Mouse (Mus musculus): ENCODE results near the gene Ndst2. TPM values are rescaled to one million over a fixed set of nuclear protein-coding genes. Genes with fewer than 3 reads are reported as not detected.

Gene Ndst2
- polyA plus RNA-seq, 1 experiment from 2014 or later = 30.3 TPM

- H3K36me3 ChIP-seq (ENCODE audit: inconsistent target) = peaks cover 49% of the 10 kb centered on the region
- WGBS (ENCODE audit: missing documents) = 97% methylated on average over 20 of the region's 22 CpGs
- H3K4me3 ChIP-seq (ENCODE audit: inconsistent target) = no peak overlapping the region
- no peaks in the 10 kb centered on the region for H3K79me2 ChIP-seq (ENCODE audit: inconsistent target)
- H3K27ac ChIP-seq = no peak overlapping the region
Observed at GRCm38 (mm10) chr14:20757370-20757907, 23.1 kb upstream of the Ndst2 start.

GRCm38 (mm10) chr14:20753792-20754191 is 19.4 kb upstream of the Ndst2 start:
- no peaks in the 10 kb centered on the region for H3K79me2 ChIP-seq (ENCODE audit: inconsistent target)
- peaks cover 16% of the 10 kb centered on the region; the same call in 1 of the 2 replicates for H3K36me3 ChIP-seq (ENCODE audit: inconsistent target)
- H3K4me3 ChIP-seq (ENCODE audit: inconsistent target) = no peak overlapping the region
- H3K27ac ChIP-seq = no peak overlapping the region
- 68% methylated on average over 3 of the region's 3 CpGs for WGBS (ENCODE audit: missing documents)

- 95% methylated on average over 5 of the region's 5 CpGs for WGBS (ENCODE audit: missing documents)
- Histone ChIP-seq H3K4me3 (ENCODE audit: inconsistent target) (no peak overlapping the region), H3K36me3 (ENCODE audit: inconsistent target) (peaks cover 6% of the 10 kb centered on the region; the same call in 1 of the 2 replicates), H3K79me2 (ENCODE audit: inconsistent target) (no peaks in the 10 kb centered on the region), H3K27ac (no peak overlapping the region)
Observed at GRCm38 (mm10) chr14:20750503-20750902, 16.1 kb upstream of the Ndst2 start.

- 98% methylated on average over 4 of the region's 4 CpGs for WGBS (ENCODE audit: missing documents)
- Histone ChIP-seq H3K27ac (no peak overlapping the region), H3K4me3 (ENCODE audit: inconsistent target) (no peak overlapping the region), H3K79me2 (ENCODE audit: inconsistent target) (no peaks in the 10 kb centered on the region), H3K36me3 (ENCODE audit: inconsistent target) (peaks cover 10% of the 10 kb centered on the region; the same call in 1 of the 2 replicates)
Observed at GRCm38 (mm10) chr14:20749494-20750051, 15.2 kb upstream of the Ndst2 start.

- no peaks in the 10 kb centered on the region for H3K79me2 ChIP-seq (ENCODE audit: inconsistent target)
- H3K4me3 ChIP-seq (ENCODE audit: inconsistent target) = no peak overlapping the region
- peaks cover 10% of the 10 kb centered on the region; the same call in 1 of the 2 replicates for H3K36me3 ChIP-seq (ENCODE audit: inconsistent target)
- H3K27ac ChIP-seq = no peak overlapping the region
- WGBS (ENCODE audit: missing documents) = 84% methylated on average over 4 of the region's 4 CpGs
Observed at GRCm38 (mm10) chr14:20748388-20748787, 14.0 kb upstream of the Ndst2 start.

- H3K36me3 ChIP-seq (ENCODE audit: inconsistent target) = peaks cover 11% of the 10 kb centered on the region; the same call in 1 of the 2 replicates
- H3K79me2 ChIP-seq (ENCODE audit: inconsistent target) = no peaks in the 10 kb centered on the region
- no peak overlapping the region for H3K4me3 ChIP-seq (ENCODE audit: inconsistent target)
- no peak overlapping the region for H3K27ac ChIP-seq
- WGBS (ENCODE audit: missing documents) = 82% methylated on average over 3 of the region's 3 CpGs
Observed at GRCm38 (mm10) chr14:20746935-20747334, 12.6 kb upstream of the Ndst2 start.

- Histone ChIP-seq H3K36me3 (ENCODE audit: inconsistent target) (peaks cover 23% of the 10 kb centered on the region; the same call in 1 of the 2 replicates), H3K4me3 (ENCODE audit: inconsistent target) (no peak overlapping the region)
- 87% methylated on average over 3 of the region's 3 CpGs for WGBS (ENCODE audit: missing documents)
Observed at GRCm38 (mm10) chr14:20743614-20744013, 9.3 kb upstream of the Ndst2 start.

GRCm38 (mm10) chr14:20741301-20741700 is 6.9 kb upstream of the Ndst2 start:
- 97% methylated on average over 9 of the region's 9 CpGs for WGBS (ENCODE audit: missing documents)
- Histone ChIP-seq H3K36me3 (ENCODE audit: inconsistent target) (peaks cover 23% of the 10 kb centered on the region; the same call in 1 of the 2 replicates), H3K4me3 (ENCODE audit: inconsistent target) (no peak overlapping the region)

More at GRCm38 (mm10) chr14:20743614-20744013, 9.3 kb upstream of the Ndst2 start:
- Histone ChIP-seq H3K27ac (no peak overlapping the region), H3K79me2 (ENCODE audit: inconsistent target) (no peaks in the 10 kb centered on the region)

GRCm38 (mm10) chr14:20738511-20738910 is 4.1 kb upstream of the Ndst2 start:
- Histone ChIP-seq H3K4me3 (ENCODE audit: inconsistent target) (no peak overlapping the region), H3K79me2 (ENCODE audit: inconsistent target) (peaks cover 5% of the 10 kb centered on the region), H3K36me3 (ENCODE audit: inconsistent target) (peaks cover 14% of the 10 kb centered on the region; the same call in 1 of the 2 replicates), H3K27ac (no peak overlapping the region)
- 92% methylated on average over 8 of the region's 8 CpGs for WGBS (ENCODE audit: missing documents)

More at GRCm38 (mm10) chr14:20741301-20741700, 6.9 kb upstream of the Ndst2 start:
- Histone ChIP-seq H3K79me2 (ENCODE audit: inconsistent target) (no peaks in the 10 kb centered on the region), H3K27ac (no peak overlapping the region)

- Histone ChIP-seq H3K79me2 (ENCODE audit: inconsistent target) (peaks cover 17% of the 10 kb centered on the region), H3K36me3 (ENCODE audit: inconsistent target) (peaks cover 14% of the 10 kb centered on the region; the same call in 1 of the 2 replicates), H3K27ac (no peak overlapping the region), H3K4me3 (ENCODE audit: inconsistent target) (no peak overlapping the region)
- WGBS (ENCODE audit: missing documents) = 37% methylated on average over 14 of the region's 14 CpGs
Observed at GRCm38 (mm10) chr14:20737306-20737705, 2.9 kb upstream of the Ndst2 start.

- H3K4me3 ChIP-seq (ENCODE audit: inconsistent target) = no peak overlapping the region
- 0 out of 2 replicates have a peak, but pooled peaks cover 10% of the 10 kb centered on the region for H3K36me3 ChIP-seq (ENCODE audit: inconsistent target)
- WGBS (ENCODE audit: missing documents) = 62% methylated on average over 12 of the region's 13 CpGs
- no peak overlapping the region for H3K27ac ChIP-seq
- H3K79me2 ChIP-seq (ENCODE audit: inconsistent target) = peaks cover 25% of the 10 kb centered on the region
Observed at GRCm38 (mm10) chr14:20735892-20736390, 1.6 kb upstream of the Ndst2 start.

- Histone ChIP-seq H3K27ac (peak overlapping the region; percentile 41), H3K36me3 (ENCODE audit: inconsistent target) (peaks cover 15% of the 10 kb centered on the region), H3K79me2 (ENCODE audit: inconsistent target) (peaks cover 34% of the 10 kb centered on the region), H3K4me3 (ENCODE audit: inconsistent target) (no peak overlapping the region; the same call in 1 of the 2 replicates)
- 63% methylated on average over 2 of the region's 2 CpGs for WGBS (ENCODE audit: missing documents)
Observed at GRCm38 (mm10) chr14:20735052-20735451, 690 bp upstream of the Ndst2 start.

GRCm38 (mm10) chr14:20733041-20733951 is 1.1 kb downstream of the Ndst2 start:
- Histone ChIP-seq H3K36me3 (ENCODE audit: inconsistent target) (peaks cover 22% of the 10 kb centered on the region), H3K4me3 (ENCODE audit: inconsistent target) (peak overlapping the region; percentile 92), H3K79me2 (ENCODE audit: inconsistent target) (peaks cover 52% of the 10 kb centered on the region), H3K27ac (peak overlapping the region; percentile 95)
- 30% methylated on average over 12 of the region's 12 CpGs for WGBS (ENCODE audit: missing documents)

- Histone ChIP-seq H3K4me3 (ENCODE audit: inconsistent target) (no peak overlapping the region), H3K79me2 (ENCODE audit: inconsistent target) (peaks cover 64% of the 10 kb centered on the region), H3K36me3 (ENCODE audit: inconsistent target) (peaks cover 42% of the 10 kb centered on the region), H3K27ac (peak overlapping the region; percentile 95)
- WGBS (ENCODE audit: missing documents) = 54% methylated on average over 9 of the region's 9 CpGs
Observed at GRCm38 (mm10) chr14:20730853-20731602, 3.3 kb downstream of the Ndst2 start.

Measured in macrophage (primary cell).